In genomic region chr9:27280976-27281375, GRCm38 (mm10) we compare ENCODE assay signal across 22 mouse cellular contexts. TPM values are rescaled to one million over a fixed set of nuclear protein-coding genes. Genes with fewer than 3 reads are reported as not detected.
A peak's percentile ranks its signal among the peaks of the same experiment; 100 is the strongest.
DNase-seq lines count a peak whose midpoint lies in the region; ATAC-seq and TF ChIP-seq lines count a peak whose summit lies in the region.
"Had no signal": no experiment of that assay in that cellular context is flagged by ENCODE, and none has a peak within 500 bp of the region (broad histone marks: within the 10 kb centered on the region; RNA-seq: fewer than 3 reads in every experiment).

No protein-coding gene starts in this region.

- no peak for TF ChIP-seq POLR2A in bone marrow macrophage, adult 2 months (IDR thresholded peaks at IDR 0.05; ENCODE audit: borderline replicate concordance, low read depth, low read length)

- DNase-seq in adrenal gland, adult 2 months, result peak; percentile 56
- DNase-seq in adrenal gland, adult 18-20 months (ENCODE audit: low spot score in 2 of 2), result no peak
- peak; percentile 74 for DNase-seq in cerebellum, adult 8-10 months
- peak; percentile 80 for DNase-seq in cerebellum, postnatal 36 days
- DNase-seq in lung, postnatal 4 days, result no peak
- DNase-seq in lung, postnatal 0 days (ENCODE audit: low spot score), result no peak
- DNase-seq: gastrocnemius, postnatal 14 days; heart, adult 11 months; kidney, adult 9 months; kidney, postnatal 14 days; thymus, postnatal 25 days had no signal

- WGBS in lung, postnatal 0 days, result 69% methylated on average over 4 of the region's 4 CpGs

- H3K36me3 ChIP-seq in lung, postnatal 0 days (ENCODE audit: insufficient read depth, low read length), result no peaks in the 10 kb centered on the region
- H3K36me3 ChIP-seq: embryonic facial prominence, embryonic 13.5 days; hindbrain, embryonic 10.5 days; midbrain, embryonic 12.5 days; neural tube, embryonic 15.5 days; stomach, embryonic 15.5 days had no signal

- TF ChIP-seq CTCF in bone marrow macrophage, adult 2 months (IDR thresholded peaks at IDR 0.05; ENCODE audit: low read depth, low read length), result no peak
- no peak for TF ChIP-seq CTCF in lung, postnatal 0 days (IDR thresholded peaks at IDR 0.05)

- no peak overlapping the region for H3K9ac ChIP-seq in lung, postnatal 0 days (replicated peaks; ENCODE audit: low read depth)
- H3K9ac ChIP-seq: embryonic facial prominence, embryonic 13.5 days; forebrain, embryonic 13.5 days; midbrain, embryonic 12.5 days; neural tube, embryonic 15.5 days; stomach, embryonic 15.5 days had no signal

- H3K9me3 ChIP-seq in lung, postnatal 0 days (ENCODE audit: low read length), result no peaks in the 10 kb centered on the region
- H3K9me3 ChIP-seq: embryonic facial prominence, embryonic 13.5 days; forebrain, embryonic 13.5 days; hindbrain, embryonic 10.5 days; midbrain, embryonic 12.5 days; neural tube, embryonic 15.5 days; stomach, embryonic 15.5 days had no signal

- no peaks in the 10 kb centered on the region for H3K27me3 ChIP-seq in lung, postnatal 0 days (replicated peaks; ENCODE audit: insufficient read depth, low read length)
- H3K27me3 ChIP-seq: embryonic facial prominence, embryonic 13.5 days; forebrain, embryonic 13.5 days; stomach, embryonic 15.5 days had no signal

- no peaks in the 10 kb centered on the region for H3K4me1 ChIP-seq in bone marrow macrophage, adult 2 months (ENCODE audit: control insufficient read depth, insufficient read depth, low read length)
- H3K4me1 ChIP-seq in lung, postnatal 0 days (ENCODE audit: insufficient read depth, low read depth, low read length), result no peaks in the 10 kb centered on the region
- H3K4me1 ChIP-seq: embryonic facial prominence, embryonic 13.5 days; stomach, embryonic 15.5 days had no signal

- H3K4me2 ChIP-seq in lung, postnatal 0 days (replicated peaks; ENCODE audit: low read depth, low read length), result no peak overlapping the region
- H3K4me2 ChIP-seq: embryonic facial prominence, embryonic 13.5 days; forebrain, embryonic 13.5 days; heart, embryonic 11.5 days; midbrain, embryonic 12.5 days; neural tube, embryonic 15.5 days; stomach, embryonic 15.5 days had no signal

- no peak for ATAC-seq in lung, postnatal 0 days
- ATAC-seq: forebrain, embryonic 13.5 days; hindbrain, embryonic 16.5 days; intestine, embryonic 16.5 days had no signal

- H3K4me3 ChIP-seq in bone marrow macrophage, adult 2 months (ENCODE audit: insufficient read depth, low read length), result no peak overlapping the region
- H3K4me3 ChIP-seq in lung, postnatal 0 days (ENCODE audit: low read depth, low read length), result no peak overlapping the region
- H3K4me3 ChIP-seq: embryonic facial prominence, embryonic 13.5 days; forebrain, embryonic 13.5 days; hindbrain, embryonic 10.5 days; midbrain, embryonic 12.5 days; neural tube, embryonic 15.5 days; stomach, embryonic 15.5 days had no signal

- no peak for TF ChIP-seq EP300 in lung, postnatal 0 days (IDR thresholded peaks at IDR 0.05)

- 0 out of 2 replicates have a peak overlapping the region, but pooled peaks have one; percentile 17 for H3K27ac ChIP-seq in bone marrow macrophage, adult 2 months (ENCODE audit: insufficient read depth, low read depth, low read length)
- no peak overlapping the region for H3K27ac ChIP-seq in lung, postnatal 0 days (ENCODE audit: low read length)
- H3K27ac ChIP-seq: embryonic facial prominence, embryonic 13.5 days; forebrain, embryonic 13.5 days; hindbrain, embryonic 10.5 days; midbrain, embryonic 12.5 days; neural tube, embryonic 15.5 days; stomach, embryonic 15.5 days had no signal

RNA-seq across cellular contexts. Expression of gene Igsf9b, which starts 18.0 kb away (rescaled TPM):
- total RNA-seq in adrenal gland, adult 2 months (2021), result 1 to 10 TPM; 3.0 to 3.6 TPM
- 2.1 and 2.5 TPM in 2 replicates for polyA plus RNA-seq in adrenal gland, adult 2 months (2012; rRNA removed)
- 1 to 10 TPM; 3.1 to 4.2 TPM for total RNA-seq in adrenal gland, adult 18-20 months (2021)
- 0.05 TPM in 1 of 2 replicates, not detected in the other for polyA plus RNA-seq in bone marrow macrophage, adult 2 months (2012; ENCODE audit: insufficient read depth, insufficient read length, missing spikeins)
- 1.4 TPM in 2 replicates for polyA plus RNA-seq in lung, postnatal 0 days (2015; fragmentation: Nextera tagmentation; extraction: Ambion mirVana)
- polyA plus RNA-seq: liver, adult 2 months had no signal

Comparison
In these comparisons a context has a peak if more than half of its experiments do, and no peak if none do; other contexts are left out.
1. DNase-seq: peak in adrenal gland, adult 2 months (single experiment), cerebellum, adult 8-10 months (single experiment) and cerebellum, postnatal 36 days (2 of 2); none in adrenal gland, adult 18-20 months (0 of 2), lung, postnatal 4 days (0 of 2) and lung, postnatal 0 days (single experiment).